Mouse (Mus musculus) stomach, postnatal 0 days (tissue): ENCODE results near the gene Rbms1.

ENCODE experiments used
- CTCF ChIP-seq: IDR thresholded peaks from 2 replicates; pipeline ENCODE4 v1.5.1; 2016; ENCODE audit warnings: antibody characterized with exemption, low read depth, mild to moderate bottlenecking, moderate library complexity
- EP300 ChIP-seq: optimal IDR thresholded peaks from 2 replicates; pipeline ENCODE3; 2016; ENCODE audit warnings: antibody characterized with exemption

DNA sequence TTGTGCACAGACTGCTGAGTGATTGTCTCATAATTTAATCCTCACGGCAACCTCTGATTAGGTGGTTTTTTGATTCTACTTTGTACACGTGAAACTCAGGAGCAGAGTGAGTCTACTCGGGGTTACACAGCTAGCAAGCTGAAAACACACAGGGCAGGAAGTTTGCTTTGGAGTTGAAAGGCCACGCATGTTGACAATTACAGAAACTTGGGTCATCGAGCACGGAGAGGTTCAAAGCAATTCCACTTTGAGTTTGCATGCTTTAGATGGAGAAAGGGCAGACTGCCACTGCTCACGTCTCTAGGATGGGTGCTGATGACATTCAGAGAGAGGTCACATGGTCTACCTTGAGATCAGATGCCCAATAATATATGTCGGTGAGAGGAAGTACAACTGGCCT, 160.2 kb downstream of the Rbms1 start:
- no peak for TF ChIP-seq CTCF
- no peak for TF ChIP-seq EP300
